Mouse (Mus musculus) heart, embryonic 11.5 days (tissue): ENCODE measurements around the gene Pfdn2. TPM values are rescaled to one million over a fixed set of nuclear protein-coding genes. Genes with fewer than 3 reads are reported as not detected.
"Not testable (repeated sequence)": the region's sequence is repeated elsewhere in the genome, so short reads cannot be mapped to it uniquely, and the experiment has no call there.

Experiments
- ATAC-seq: fragments of 200-750 bp; cut with Nextera tagmentation; replicated peaks from 2 replicates; pipeline ENCODE4 v1.8.0; 2017; ENCODE audit warnings: moderate library complexity; ENCODE audit not compliant: insufficient number of reproducible peaks, low FRiP score, low TSS enrichment
- H3K27ac ChIP-seq: fragments of 300-500 bp; sonication (generic); 2 replicates; pipeline ENCODE4 v1.5.1; 2014; ENCODE audit warnings: mild to moderate bottlenecking, low read depth, low read length
- H3K27me3 ChIP-seq: fragments of 300-500 bp; sonication (generic); 2 replicates; pipeline ENCODE4 v1.6.1; 2014; ENCODE audit warnings: mild to moderate bottlenecking, low read length, mixed read lengths; ENCODE audit not compliant: control insufficient read depth, insufficient read depth
- H3K36me3 ChIP-seq: fragments of 300-500 bp; sonication (generic); 2 replicates; pipeline ENCODE4 v1.6.1; 2014; ENCODE audit warnings: mild to moderate bottlenecking, low read length, moderate library complexity, mixed read lengths; ENCODE audit not compliant: control insufficient read depth, insufficient read depth
- H3K4me1 ChIP-seq: fragments of 300-500 bp; sonication (generic); 2 replicates; pipeline ENCODE4 v1.6.1; 2014; ENCODE audit warnings: low read length; ENCODE audit not compliant: control insufficient read depth, insufficient read depth
- H3K4me2 ChIP-seq: fragments of 300-500 bp; sonication (generic); 2 replicates; pipeline ENCODE4 v1.6.1; 2014; ENCODE audit warnings: mild to moderate bottlenecking, moderate library complexity
- H3K4me3 ChIP-seq: fragments of 300-500 bp; sonication (generic); 2 replicates; pipeline ENCODE4 v1.5.1; 2014; ENCODE audit warnings: low read depth, low read length
- H3K9ac ChIP-seq: fragments of 300-500 bp; sonication (generic); 2 replicates; pipeline ENCODE4 v1.6.1; 2014; ENCODE audit warnings: mild to moderate bottlenecking, low read depth, low read length, moderate library complexity
- H3K9me3 ChIP-seq: fragments of 300-500 bp; sonication (generic); replicated peaks from 2 replicates; pipeline ENCODE4 v1.6.1; 2016; ENCODE audit warnings: low read length; ENCODE audit not compliant: control insufficient read depth
- WGBS: fragments of 180-500 bp; shearing (Covaris S2); extraction: QIAGEN DNeasy Blood & Tissue Kit; methylation state at CpG from one replicate; pipeline ENCODE4 v1.1.7; 2014; ENCODE audit not compliant: insufficient replicate concordance; 5-methylcytosine and 5-hydroxymethylcytosine counted together
- polyA plus RNA-seq: library from polyadenylated mRNA; unstranded; fragments of >200 nt; fragmentation: Nextera tagmentation; extraction: Ambion mirVana; gene quantifications from 2 replicates; pipeline ENCODE4 v1.2.1, GENCODE M21; 2014

Gene Pfdn2
- 49.5 and 51.3 TPM in 2 replicates for polyA plus RNA-seq

DNA sequence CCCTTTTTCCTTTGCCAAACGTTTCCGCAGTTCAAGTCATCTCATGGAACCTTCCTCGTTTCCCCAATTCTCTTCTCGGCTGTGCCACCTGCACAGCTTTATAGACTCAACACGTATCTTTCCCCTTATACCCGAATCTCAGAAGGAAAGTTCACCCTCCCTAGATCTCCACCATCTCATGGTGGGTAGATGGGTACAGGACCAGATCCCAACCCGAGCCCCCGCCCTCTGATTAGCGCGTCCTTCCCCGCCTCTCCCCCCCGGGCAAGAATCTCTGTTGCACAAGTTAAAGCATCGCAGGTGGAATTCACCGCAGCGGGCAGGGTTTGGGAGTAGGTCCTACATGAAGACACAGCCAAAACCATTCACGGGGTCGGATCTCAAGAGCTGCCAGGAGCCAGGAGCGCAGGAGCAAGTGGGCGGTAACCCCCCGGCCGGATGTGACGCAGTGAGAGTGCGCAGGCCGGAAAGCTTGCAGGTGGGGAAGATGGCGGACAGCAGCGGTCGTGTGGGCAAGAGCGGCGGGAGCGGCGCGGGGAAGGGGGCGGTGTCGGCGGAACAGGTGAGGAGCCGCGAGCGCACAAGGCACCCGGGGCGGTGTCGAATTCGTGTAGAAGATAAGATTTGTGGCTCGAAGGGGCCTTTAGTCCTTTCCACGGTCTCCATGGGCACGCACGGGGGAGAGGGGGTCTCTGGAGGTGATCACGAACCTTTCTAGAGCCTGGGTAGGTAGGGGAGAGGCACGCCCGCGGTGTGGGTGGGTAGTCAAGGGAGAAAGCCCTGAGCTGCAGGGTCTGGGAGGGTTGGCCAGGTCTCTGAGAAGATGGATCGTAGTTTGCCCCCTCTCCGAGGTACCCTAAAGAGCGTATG is at the start of gene Pfdn2, which contains the start of gene Nit1:
Gene Pfdn2, plus strand, starts transcription at position 446 of the 870 bp plus-strand sequence.
Gene Nit1, minus strand, starts transcription at position 422 of the 870 bp plus-strand sequence.
- Histone ChIP-seq H3K4me3 (peak within 1 kb of the TSS; percentile 96), H3K27me3 (no peaks in the 10 kb centered on the region), H3K4me1 (no peaks in the 10 kb centered on the region), H3K4me2 (peak within 1 kb of the TSS; percentile 93), H3K27ac (peak within 1 kb of the TSS; percentile 72), H3K36me3 (peaks cover 11% of the 10 kb centered on the region; the same call in 1 of the 2 replicates), H3K9ac (peak within 1 kb of the TSS; percentile 92), H3K9me3 (peaks cover 2% of the 10 kb centered on the region; the same call in 1 of the 2 replicates)
- under 1% methylated on average over 53 of the region's 53 CpGs for WGBS
- ATAC-seq, result peak; percentile 85

- Histone ChIP-seq H3K9me3 (no peaks in the 10 kb centered on the region), H3K9ac (no peak overlapping the region), H3K4me2 (no peak overlapping the region), H3K36me3 (no peaks in the 10 kb centered on the region), H3K4me1 (peaks cover 7% of the 10 kb centered on the region), H3K4me3 (no peak overlapping the region), H3K27me3 (no peaks in the 10 kb centered on the region), H3K27ac (no peak overlapping the region)
- no peak for ATAC-seq
- WGBS, result 46% methylated on average over 3 of the region's 3 CpGs
Measured at GRCm38 (mm10) chr1:171298226-171298625, 47.2 kb upstream of the Pfdn2 start.

GRCm38 (mm10) chr1:171306157-171306556 is 39.3 kb upstream of the Pfdn2 start:
- H3K4me1 ChIP-seq, H3K27me3 ChIP-seq, H3K9ac ChIP-seq, H3K4me2 ChIP-seq, H3K36me3 ChIP-seq, H3K27ac ChIP-seq, ATAC-seq, H3K4me3 ChIP-seq, H3K9me3 ChIP-seq: not testable (repeated sequence)
- WGBS, result 73% methylated on average over 5 of the region's 5 CpGs

DNA sequence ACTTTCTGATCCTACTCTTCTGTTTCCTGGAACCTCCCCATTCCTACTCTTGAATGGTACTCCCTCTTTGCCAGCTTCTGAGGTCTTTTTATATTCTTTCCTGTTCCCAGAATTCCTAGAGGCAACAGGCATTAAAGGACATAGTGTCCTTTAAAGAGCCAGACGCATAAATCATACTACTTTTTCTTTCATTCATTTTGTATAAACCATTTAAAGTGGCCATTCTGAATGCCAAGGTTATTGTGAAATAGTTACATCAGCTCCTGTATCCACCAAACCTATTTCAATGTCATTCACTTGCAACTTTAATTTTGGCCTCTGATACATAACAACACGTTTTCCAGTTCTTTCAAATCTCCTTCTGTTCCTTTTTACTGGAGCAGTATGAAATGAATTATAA is 36.1 kb upstream of the Pfdn2 start:
- Histone ChIP-seq H3K4me3 (no peak overlapping the region), H3K36me3 (no peaks in the 10 kb centered on the region), H3K4me2 (no peak overlapping the region), H3K27me3 (no peaks in the 10 kb centered on the region), H3K9me3 (no peaks in the 10 kb centered on the region), H3K9ac (no peak overlapping the region), H3K4me1 (no peaks in the 10 kb centered on the region), H3K27ac (no peak overlapping the region)
- ATAC-seq, result no peak
- 78% methylated on average over 2 of the region's 2 CpGs for WGBS

GRCm38 (mm10) chr1:171319748-171320147 is 25.7 kb upstream of the Pfdn2 start:
- H3K4me1 ChIP-seq, result no peaks in the 10 kb centered on the region
- no peak for ATAC-seq
- H3K36me3 ChIP-seq, result no peaks in the 10 kb centered on the region
- no peak overlapping the region for H3K27ac ChIP-seq
- no peaks in the 10 kb centered on the region for H3K27me3 ChIP-seq
- peak overlapping the region; percentile 25 for H3K4me3 ChIP-seq
- 18% methylated on average over 7 of the region's 7 CpGs for WGBS
- H3K4me2 ChIP-seq, result peak overlapping the region; percentile 57
- 0 out of 2 replicates have a peak overlapping the region, but pooled peaks have one; percentile 56 for H3K9ac ChIP-seq
- H3K9me3 ChIP-seq, result no peaks in the 10 kb centered on the region; the same call in 1 of the 2 replicates

GRCm38 (mm10) chr1:171320151-171320550 is 25.3 kb upstream of the Pfdn2 start:
- H3K9ac ChIP-seq, result peak overlapping the region; percentile 56; the same call in 1 of the 2 replicates

GRCm38 (mm10) chr1:171321415-171321814 is 24.1 kb upstream of the Pfdn2 start:
- no peak for ATAC-seq
- H3K4me3 ChIP-seq, result no peak overlapping the region
- H3K9ac ChIP-seq, result no peak overlapping the region
- no peak overlapping the region for H3K27ac ChIP-seq
- H3K9me3 ChIP-seq, result no peaks in the 10 kb centered on the region
- no peaks in the 10 kb centered on the region for H3K27me3 ChIP-seq
- no peak overlapping the region for H3K4me2 ChIP-seq
- H3K4me1 ChIP-seq, result no peaks in the 10 kb centered on the region; the same call in 1 of the 2 replicates
- peaks cover 3% of the 10 kb centered on the region; the same call in 1 of the 2 replicates for H3K36me3 ChIP-seq

More at GRCm38 (mm10) chr1:171320151-171320550, 25.3 kb upstream of the Pfdn2 start:
- H3K4me2 ChIP-seq, result peak overlapping the region; percentile 57
- 15% methylated on average over 5 of the region's 5 CpGs for WGBS
- H3K27ac ChIP-seq, result no peak overlapping the region
- no peak for ATAC-seq
- no peaks in the 10 kb centered on the region for H3K4me1 ChIP-seq
- H3K9me3 ChIP-seq, result no peaks in the 10 kb centered on the region; the same call in 1 of the 2 replicates
- peak overlapping the region; percentile 25 for H3K4me3 ChIP-seq
- no peaks in the 10 kb centered on the region for H3K27me3 ChIP-seq
- peaks cover 3% of the 10 kb centered on the region; the same call in 1 of the 2 replicates for H3K36me3 ChIP-seq

DNA sequence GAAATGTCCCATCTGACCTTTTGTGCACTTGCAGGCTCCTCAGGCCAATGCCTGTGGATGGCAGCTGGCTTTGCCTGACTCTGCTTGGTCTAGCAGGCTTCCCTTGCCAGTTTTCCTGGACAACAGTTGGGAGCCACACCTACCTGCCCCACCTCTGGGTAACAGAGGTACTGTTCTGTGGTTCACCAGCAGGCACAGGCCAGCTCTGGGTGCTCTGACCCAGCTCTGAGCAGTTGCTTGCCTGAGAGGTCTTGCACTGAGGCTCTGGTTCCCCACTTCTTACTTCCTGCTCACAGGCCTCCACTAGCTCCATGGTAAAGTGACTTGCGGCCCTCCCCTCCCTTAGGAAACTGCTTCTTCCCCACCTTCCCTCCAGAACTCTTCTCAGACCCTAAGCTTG is 23.5 kb upstream of the Pfdn2 start:
- Histone ChIP-seq H3K27me3 (no peaks in the 10 kb centered on the region), H3K4me2 (no peak overlapping the region), H3K36me3 (peaks cover 3% of the 10 kb centered on the region; the same call in 1 of the 2 replicates), H3K9me3 (no peaks in the 10 kb centered on the region), H3K9ac (no peak overlapping the region), H3K27ac (no peak overlapping the region), H3K4me1 (no peaks in the 10 kb centered on the region; the same call in 1 of the 2 replicates), H3K4me3 (no peak overlapping the region)
- WGBS, result 70% methylated on average over 1 of the region's 1 CpGs
- no peak for ATAC-seq
